Mouse (Mus musculus): ENCODE data around the gene Slc39a13.
"Not testable (repeated sequence)": the region's sequence is repeated elsewhere in the genome, so short reads cannot be mapped to it uniquely, and the experiment has no call there.

Gene Slc39a13

DNA sequence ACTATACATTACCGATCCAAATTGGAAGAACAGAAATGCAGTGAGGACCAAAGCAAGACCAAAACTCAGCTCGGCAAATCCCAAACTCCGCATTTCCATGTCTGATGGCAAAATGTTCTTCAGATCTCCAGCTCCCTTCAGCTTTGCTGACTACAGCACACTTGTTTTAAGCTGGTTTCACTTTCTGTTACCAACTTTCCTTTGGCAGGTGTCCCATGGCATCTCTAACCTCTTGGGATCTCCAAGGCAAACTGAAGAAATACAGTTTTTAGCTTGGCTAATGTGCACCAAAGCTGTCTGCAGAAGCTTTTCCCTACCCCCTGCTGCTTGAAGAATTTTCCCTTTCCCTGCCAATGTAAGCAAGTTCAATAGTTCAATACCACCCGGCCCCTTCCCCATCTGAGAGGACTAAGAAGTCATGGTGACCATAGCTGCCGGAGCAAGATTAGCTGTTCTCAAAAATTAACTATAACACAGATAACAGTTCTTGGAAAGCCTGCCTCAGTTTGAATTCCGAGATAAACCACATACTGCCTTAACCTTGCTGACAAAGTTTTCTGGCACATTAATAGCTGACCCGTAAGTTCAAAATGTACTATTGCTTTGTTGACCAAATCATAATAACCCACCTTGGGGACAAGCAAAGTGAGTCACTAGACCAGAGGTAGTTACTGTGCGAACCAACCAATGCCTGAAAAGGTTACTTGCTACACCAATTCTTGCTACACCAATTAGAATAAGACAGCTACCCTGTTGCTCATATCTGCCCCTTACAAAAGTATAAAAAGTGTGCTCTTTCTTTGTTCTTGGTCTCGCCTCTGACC is 42.6 kb downstream of the Slc39a13 start:
- DNase-seq (ENCODE audit: low spot score in 2 of 2), result no peak

DNA sequence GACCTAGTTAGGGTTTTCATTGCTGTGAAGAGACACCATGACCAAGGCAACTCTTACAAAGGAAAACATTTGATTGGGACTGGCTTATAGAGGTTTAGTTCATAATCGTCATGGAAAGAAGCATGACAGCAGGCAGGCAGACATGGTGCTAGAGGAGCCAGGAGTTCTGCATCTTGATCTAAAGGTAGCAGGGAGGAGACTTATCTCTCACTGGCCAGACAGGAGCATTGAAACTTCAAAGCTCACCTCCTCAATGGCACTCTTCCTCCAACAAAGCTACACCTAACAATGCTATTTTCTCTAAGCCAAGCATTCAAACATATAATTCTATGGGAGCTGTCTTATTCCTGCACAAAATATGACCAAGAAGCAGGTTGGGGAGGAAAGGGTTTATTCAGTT is 43.7 kb downstream of the Slc39a13 start:
- no peak for DNase-seq (ENCODE audit: low spot score in 2 of 2)

DNA sequence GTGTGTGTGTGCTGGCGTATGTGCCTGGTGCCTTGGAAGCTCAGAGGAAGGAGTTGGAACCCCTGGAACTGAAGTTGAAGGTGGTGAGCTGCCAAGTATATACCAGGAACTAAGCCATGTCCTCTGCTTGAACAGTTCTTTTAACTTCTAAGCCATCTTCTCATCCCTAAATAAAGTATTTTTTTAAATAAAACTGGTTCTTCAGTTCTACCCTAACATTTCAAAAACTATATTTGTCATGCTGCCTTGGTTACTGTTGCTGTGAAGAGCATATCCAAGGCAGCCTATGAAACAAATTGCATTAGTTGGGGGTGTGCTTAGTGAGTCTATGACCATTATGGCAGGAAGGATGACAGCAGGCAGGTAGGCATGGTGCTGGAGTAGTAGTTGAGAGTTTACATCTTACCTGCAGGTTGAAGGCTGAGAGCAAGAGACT is 45.1 kb downstream of the Slc39a13 start:
- DNase-seq (ENCODE audit: low spot score in 2 of 2), result no peak

DNA sequence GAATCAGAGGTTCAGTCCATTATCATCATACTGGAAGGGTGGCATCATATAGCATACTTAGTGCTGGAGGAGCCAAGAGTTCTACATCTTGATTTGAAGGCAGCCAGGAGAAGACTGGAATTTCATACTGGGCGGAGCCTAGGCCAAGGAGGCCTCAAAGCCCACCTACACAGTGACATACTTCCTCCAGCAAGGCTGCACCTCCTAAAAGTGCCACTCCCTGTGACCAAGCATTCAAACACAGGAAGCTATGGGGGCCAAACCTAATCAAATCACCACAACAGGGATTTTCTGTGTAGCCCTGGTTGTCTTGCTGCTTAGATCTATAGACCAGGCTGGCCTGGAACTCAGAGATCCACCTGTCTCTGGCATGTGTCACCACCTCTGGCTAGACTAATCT is 46.3 kb downstream of the Slc39a13 start:
- DNase-seq (ENCODE audit: low spot score in 2 of 2), result no peak

DNA sequence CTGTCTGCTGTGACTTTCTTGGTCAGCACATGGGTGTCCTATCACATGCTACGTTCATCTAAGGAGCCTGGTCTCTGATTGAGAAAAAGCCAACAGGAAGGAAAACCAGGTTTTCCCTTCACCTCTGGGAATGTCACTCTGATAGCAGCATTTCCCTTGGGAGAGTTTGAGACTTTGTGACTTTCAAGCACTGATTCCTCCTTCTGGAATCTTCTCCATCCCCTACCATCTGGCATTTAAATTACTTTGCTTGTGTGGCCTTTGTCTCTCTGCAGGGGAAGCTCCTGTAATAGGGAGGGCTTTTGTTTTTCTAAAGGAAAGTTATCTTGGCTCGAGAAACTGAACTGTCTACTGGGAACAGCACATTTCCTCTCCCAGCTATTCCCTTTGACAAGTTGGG is 47.1 kb downstream of the Slc39a13 start:
- DNase-seq (ENCODE audit: low spot score in 2 of 2), result no peak

DNA sequence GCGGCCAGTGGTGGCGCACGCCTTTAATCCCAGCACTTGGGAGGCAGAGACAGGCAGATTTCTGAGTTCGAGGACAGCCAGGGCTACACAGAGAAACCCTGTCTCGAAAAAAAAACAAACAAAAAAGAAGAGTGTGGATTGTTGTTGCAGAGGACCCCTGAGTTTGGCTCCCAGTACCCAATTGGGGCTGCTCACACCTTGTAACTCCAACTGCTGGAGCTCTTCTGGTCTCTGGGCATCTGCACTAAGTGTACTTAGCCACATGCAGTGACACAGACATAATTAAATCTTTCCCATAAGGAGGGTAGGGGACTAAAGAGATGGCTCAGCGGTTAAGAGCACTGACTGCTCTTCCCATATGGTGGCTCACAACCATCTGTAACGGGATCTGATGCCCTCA is 48.0 kb downstream of the Slc39a13 start:
- DNase-seq (ENCODE audit: low spot score in 2 of 2), result not testable (repeated sequence)

DNA sequence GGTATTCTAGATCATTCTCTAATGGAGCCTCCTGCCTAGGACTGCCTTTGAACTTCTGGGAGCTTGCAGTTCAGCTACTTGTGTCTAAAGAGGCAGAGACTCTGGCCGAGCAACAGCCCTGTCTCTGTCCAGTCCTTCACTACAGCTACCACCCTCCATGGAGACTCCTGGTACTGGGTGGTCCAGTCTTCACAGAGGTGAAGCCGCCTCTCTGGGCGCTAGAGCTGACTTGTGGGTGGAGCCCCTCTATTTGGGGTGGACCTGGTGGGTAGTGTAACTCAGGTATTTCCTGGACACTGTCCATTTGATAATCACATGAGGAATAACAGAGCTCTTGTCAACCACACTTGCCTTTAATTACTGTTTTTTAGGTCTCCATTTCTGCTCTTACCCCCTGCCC is 50.3 kb downstream of the Slc39a13 start:
- no peak for DNase-seq (ENCODE audit: low spot score in 2 of 2)

DNA sequence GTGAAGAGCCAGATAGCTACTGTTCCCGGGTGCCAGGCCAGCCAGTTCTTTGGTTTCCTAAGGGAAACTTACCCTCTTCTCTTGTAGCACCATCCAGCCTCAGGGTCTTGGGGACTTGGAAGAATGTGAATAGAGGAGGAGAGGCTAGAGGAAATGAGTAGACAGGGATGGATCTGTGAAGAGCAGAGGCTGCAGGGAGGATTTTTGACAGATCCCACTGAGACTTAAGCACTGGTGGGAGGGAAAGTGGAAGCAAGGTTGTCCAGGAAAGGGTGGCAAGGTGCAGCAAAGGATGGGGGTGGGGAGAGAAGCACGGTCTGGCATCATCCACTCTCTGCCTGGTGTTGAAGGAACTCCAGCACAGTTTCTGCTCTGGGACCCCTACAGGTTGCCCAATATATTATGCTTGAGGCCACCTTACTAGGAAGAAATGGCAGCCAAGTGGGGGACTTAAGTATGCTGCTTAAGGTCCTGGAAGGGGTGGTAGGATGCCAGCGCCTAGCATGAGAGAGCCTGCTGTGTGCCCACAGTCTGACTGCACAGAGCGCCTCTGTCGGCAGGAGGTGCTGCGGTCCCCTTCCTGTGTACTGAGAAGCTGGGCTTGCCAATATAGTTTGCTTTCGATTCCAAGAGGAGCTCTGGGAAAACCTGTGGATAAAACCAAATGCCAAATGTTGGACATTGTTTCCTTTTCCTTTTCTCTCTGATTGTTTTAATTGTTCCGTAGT is 52.0 kb downstream of the Slc39a13 start:
- no peak for DNase-seq (ENCODE audit: low spot score in 2 of 2)

DNA sequence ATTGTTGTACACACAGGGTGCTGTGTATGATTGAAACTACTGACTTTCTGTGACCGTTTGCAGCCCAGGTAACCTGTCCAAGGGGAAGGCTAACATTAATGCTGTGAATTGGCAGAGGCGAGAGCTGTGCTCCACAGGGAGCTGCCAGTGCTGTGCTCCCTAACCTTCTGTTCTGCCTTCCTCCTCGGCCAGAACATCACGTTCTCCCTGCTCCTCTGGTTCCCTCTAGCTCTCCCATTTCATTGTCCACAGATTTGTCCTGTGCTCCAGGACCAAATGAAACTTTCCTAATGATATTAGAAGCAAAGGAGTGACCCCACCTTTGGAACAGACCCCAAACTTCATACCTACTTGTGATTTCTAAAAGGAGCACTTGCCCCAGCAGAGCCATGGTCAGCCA is 54.8 kb downstream of the Slc39a13 start:
- DNase-seq (ENCODE audit: low spot score in 2 of 2), result no peak

DNA sequence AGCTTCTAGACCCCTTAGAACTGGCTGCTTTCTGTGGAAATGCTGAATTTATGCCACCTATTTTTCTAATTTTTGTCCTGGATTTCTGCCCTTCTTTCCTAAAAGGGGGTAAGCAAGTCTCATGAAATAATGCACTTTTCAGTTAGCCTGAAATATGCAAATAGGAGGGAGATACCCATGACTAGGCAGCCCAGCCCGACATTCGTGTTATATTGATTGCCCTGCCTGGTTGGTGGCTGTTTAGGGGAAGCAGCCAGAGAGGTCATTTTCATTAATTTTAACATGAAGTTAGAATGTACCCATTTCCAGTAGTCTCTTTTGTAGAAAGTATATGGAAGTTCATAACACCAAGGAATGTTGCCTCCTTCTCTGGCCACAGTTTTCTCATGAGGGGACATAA is 56.3 kb downstream of the Slc39a13 start:
- DNase-seq (ENCODE audit: low spot score in 2 of 2), result no peak

All from spleen, postnatal 4 days (tissue).